Mouse (Mus musculus) adipocyte (in vitro differentiated cells): ENCODE results near the gene Sstr4.

Experiments
- DNase-seq: peaks from one replicate; pipeline ENCODE4 v3.0.0-alpha.2; 2016; ENCODE audit warnings: low spot score

Sstr4 gene

DNA sequence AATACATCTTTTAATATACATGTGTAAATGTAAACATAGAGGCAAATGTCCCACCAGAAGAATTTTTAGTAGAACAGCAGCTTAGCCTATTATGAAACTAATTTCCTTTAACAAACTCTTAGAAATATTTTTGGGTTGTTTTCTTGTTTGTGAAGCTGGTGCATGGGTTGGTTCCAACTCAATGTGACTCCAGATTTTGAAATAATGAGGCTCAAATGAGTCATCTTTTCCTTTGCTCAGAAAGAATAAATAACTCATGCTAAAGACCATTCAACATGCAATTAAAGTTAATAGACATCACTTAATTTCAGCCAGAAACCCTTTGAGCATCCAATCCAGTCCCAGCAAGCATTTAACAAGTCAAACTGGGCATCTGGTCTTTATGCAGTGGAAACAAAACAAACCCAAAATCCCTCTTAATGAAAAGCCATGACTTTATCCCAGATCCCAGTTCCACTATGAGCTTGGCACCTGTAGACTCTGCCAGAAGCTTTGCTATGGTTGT is 33.9 kb downstream of the Sstr4 start:
- peak; percentile 87 for DNase-seq

DNA sequence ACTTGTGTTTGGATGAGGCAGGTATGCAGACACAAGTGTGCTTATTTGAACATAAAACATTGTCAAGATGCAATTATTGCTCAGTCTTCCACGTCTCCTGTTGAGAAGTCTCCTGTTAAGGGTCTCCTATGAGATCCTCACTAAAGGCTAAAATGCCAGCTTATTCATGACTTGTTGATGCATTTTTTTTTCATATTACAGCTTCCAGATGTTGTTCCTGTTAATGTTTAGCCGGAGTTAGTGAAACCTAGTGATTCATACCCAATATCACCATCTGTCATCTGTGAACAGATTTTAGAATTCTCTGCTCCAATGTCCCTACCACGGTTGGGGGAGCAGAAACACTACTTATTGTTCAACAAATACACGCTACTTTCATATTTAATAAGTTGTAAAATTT is 35.8 kb downstream of the Sstr4 start:
- DNase-seq, result no peak

DNA sequence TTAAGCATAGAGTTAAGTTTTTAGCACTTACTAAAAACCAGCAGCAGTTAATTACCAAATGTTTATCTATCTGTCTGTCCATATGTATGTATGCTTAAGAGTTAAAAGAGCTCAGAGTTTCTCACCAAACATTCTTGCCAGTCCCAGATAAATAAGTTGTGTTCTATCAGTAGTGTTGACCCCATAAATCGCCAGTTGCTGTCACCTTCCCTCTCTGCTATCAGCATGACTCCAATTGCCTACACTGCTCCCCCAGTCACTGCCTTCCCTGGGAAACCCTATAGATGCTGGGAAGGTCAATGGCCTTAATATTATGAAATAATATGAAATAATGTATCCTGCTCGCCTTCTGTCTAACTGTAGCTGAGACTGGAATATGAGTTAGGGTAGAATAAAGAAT is 37.2 kb downstream of the Sstr4 start:
- no peak for DNase-seq

DNA sequence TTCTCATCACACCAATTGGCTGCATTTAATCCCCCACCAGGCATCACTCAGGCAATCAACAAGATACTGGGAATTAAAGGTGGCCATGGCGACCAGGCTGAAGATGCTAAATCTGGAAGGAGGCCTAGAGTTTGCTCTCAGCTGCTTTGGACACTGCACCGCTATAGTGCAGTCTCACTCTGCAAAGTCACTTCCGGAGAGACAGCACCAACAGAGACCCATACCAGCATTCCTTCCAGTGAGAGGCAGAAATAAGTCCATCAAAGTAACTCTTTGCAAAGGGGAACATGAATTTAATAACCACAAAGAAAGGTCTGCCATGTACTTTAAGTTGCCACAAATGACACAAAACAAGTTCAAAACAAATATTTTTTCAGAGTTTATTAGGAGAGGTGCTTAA is 41.1 kb downstream of the Sstr4 start:
- DNase-seq, result no peak

DNA sequence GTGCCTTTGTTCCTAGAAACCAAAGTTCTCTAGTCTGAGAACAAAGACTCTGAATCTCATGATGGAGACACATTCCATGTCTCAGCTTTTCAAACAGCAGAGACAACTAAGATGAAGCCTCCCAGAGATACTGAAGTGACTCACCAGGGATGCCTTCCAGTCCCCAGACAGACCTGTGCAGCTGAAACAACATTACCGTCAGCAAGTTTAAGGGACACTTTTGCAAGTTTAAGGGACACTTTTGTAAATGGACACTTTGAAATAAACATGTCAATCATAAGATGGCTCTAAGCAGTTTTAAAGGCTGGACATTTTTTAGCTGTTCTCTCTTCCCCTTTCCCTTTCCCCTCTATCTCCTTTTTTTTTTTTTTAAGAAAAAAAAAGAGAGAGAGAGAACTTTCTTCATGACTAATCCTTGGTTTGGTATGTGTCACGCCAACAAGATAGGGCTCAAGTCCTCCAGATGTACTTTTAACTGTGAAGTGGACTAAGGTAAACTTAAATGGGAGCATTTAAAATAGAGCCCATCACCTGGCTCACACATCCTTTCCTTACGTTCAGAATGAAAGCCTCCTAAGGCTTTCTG is 44.6 kb downstream of the Sstr4 start:
- peak; percentile 29 for DNase-seq

DNA sequence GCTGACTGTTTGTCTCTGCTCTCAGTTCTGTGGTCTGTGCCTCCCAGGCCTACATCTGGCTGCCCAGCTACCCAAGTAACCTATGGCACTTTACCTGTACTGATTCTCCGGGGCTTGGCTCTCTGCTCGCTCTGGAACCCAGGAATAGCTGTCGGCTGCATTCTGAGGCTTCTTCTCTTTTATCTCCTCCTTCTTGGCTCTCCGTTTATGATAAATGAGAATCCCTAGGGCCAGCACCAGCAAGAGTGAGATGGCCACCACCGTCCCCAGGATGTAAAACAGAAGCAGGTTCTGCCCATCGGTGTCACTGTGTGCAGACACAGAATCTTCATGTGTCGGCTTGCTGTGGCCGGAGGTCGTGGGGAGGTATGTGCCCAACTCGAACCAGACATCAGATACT is 46.3 kb downstream of the Sstr4 start:
- DNase-seq, result no peak

DNA sequence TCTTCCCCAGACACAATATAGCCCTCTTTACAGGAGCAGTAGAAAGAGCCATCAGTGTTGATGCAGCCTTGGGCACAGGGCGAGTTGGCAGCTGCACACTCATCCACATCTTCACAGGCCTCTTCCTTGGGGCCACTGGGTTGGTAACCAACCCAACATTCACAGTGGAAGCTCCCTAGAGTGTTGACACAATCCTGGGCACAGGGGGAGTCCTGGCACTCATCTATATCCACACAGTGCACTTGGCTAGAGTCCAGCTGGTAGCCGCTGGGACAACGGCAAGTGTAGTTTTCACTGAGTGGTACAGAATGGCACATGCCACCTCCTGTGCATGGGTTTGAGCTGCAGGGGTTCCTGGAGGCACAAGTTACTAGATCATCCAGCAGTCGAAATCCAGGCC is 47.0 kb downstream of the Sstr4 start:
- no peak for DNase-seq

DNA sequence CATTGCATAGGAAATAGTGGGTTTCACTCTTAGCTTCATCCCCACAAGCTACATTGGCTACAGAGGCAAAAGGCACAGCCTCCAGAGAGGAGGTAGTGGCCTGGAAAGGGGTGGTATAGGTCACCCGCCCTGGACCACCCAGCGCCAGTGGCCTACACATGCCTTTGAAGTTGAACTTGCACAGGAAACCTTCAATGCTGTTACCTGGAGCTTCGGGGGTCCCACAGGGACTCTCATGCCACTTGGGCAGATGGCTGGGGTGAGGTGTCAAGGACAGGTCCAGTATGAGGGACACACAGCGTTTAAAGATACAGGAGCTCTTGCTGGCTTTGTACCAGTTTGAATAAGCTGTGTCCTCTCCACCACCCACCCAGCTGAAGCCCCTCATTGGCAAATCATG is 47.6 kb downstream of the Sstr4 start:
- DNase-seq, result no peak

DNA sequence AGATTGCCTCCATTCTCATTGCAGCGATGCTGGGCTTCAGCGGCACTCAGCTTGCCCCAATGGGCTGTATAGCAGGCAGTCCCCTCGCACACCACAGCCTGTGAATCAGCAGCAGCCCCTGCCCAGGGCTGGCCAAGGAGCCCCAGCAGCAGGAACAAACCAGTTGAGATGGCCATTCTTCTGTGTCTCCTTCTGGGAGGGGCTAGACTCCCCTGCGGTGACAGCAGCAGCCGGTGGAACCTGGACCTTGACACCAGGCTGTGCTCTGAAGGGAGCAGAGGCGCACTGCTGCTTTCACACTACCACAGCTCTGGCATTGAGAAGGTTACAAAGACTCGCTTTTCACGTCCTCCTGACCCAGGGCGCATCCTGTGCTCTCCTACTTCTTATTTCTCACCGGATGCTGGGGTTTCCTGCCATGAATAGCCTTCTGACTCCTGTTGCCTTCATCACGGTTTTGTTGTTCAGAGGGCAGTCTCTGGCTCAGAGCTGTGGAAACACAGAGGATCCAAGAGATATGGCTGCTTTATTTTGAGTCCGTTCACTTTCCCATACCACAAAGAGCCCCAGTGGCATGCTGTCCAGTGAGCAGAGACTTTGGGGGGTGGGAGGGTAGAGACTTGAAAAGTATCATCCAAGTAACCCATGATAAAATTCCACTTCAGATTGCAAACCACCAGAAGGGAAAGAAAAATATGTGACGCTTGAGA is 48.3 kb downstream of the Sstr4 start, which contains the start of gene Cd93:
Cd93 (minus strand) TSS at position 315 of the 710 bp plus-strand sequence.
- DNase-seq, result no peak

DNA sequence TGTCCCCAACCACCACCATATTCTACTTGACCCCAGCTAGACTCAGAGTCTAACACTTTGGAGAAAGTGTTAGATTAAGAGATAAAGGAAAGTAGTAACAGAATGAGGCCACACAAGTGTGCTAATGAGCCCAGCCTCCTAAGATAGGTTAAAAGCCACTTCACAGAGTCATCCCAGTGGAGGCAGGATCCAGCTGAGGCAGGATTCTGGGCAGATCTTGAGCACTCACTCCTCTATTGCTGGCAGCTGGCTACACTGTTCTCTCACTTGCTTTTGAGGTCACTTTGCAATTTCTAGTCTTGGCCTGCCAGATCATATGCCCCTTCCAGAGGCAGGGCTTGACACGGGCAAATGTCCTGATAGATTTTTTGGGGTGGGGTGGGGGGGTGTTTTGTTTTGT is 49.3 kb downstream of the Sstr4 start:
- DNase-seq, result peak; percentile 83

DNA sequence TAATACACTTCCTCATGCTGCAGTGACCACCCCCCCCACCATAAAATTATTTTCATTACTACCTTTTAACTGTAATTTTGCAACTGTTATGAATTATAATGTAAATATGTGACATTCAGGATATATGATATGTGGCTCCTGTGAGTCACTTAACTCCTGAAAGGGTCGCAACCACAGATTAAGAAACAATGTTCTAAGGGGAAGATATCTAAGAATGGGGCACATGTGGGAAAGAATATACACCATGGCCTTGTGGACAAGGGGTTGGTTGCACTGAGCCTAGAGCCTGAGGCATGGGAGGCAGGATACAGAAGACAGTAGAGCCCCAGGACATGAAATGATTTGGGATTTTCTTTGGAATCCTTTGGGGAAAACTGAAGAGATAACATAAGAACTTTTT is 50.5 kb downstream of the Sstr4 start:
- DNase-seq, result no peak
